Mouse (Mus musculus) thymus, adult 2 months (tissue): ENCODE measurements at regions not wholly inside any gene's neighbourhood (a gene's known extent, or its start where the extent isn't known, plus 50 kb on each side); places are given as distances from the start of the nearest gene placed in this dataset.

Experiments used
- DNase-seq: peaks from one replicate; pipeline ENCODE4 v3.0.0; 2021
- H3K27ac ChIP-seq: fragments of 200-500 bp; 2 replicates; pipeline ENCODE4 v1.5.1; 2012; ENCODE audit warnings: low read length, control low read depth; ENCODE audit not compliant: control insufficient read depth, insufficient read depth
- H3K27me3 ChIP-seq: fragments of 200-500 bp; 2 replicates; pipeline ENCODE4 v1.6.1; 2012; ENCODE audit warnings: mild to moderate bottlenecking, low read length, moderate library complexity, mixed read lengths; ENCODE audit not compliant: control insufficient read depth, insufficient read depth
- H3K36me3 ChIP-seq: fragments of 200-500 bp; 2 replicates; pipeline ENCODE4 v1.6.1; 2012; ENCODE audit warnings: mild to moderate bottlenecking, low read length, moderate library complexity; ENCODE audit not compliant: control insufficient read depth, insufficient read depth
- H3K4me1 ChIP-seq: fragments of 200-500 bp; replicated peaks from 2 replicates; pipeline ENCODE4 v1.6.1; 2012; ENCODE audit warnings: low read length; ENCODE audit not compliant: control insufficient read depth, insufficient read depth
- H3K4me3 ChIP-seq: fragments of 200-500 bp; 2 replicates; pipeline ENCODE4 v1.5.1; 2012; ENCODE audit warnings: mild to moderate bottlenecking, low read length, control low read depth, moderate library complexity; ENCODE audit not compliant: control insufficient read depth, insufficient read depth
- CTCF ChIP-seq: fragments of 200-500 bp; IDR thresholded peaks from 2 replicates; pipeline ENCODE4 v1.5.1; 2012; ENCODE audit warnings: mild to moderate bottlenecking, control low read depth, low read length, moderate library complexity, borderline replicate concordance; ENCODE audit not compliant: control insufficient read depth, poor library complexity, insufficient read depth; ENCODE audit errors: extremely low read depth
- POLR2A ChIP-seq: fragments of 200-500 bp; IDR thresholded peaks from 2 replicates; pipeline ENCODE4 v1.6.1; 2012; ENCODE audit warnings: mild to moderate bottlenecking, low read length, control low read depth, moderate library complexity; ENCODE audit not compliant: control insufficient read depth, poor library complexity, insufficient read depth; ENCODE audit errors: extremely low read depth
- WGBS: fragments of 180-500 bp; shearing (Covaris S2); methylation state at CpG from one replicate; pipeline ENCODE4 v1.1.7; 2018; 5-methylcytosine and 5-hydroxymethylcytosine counted together

DNA sequence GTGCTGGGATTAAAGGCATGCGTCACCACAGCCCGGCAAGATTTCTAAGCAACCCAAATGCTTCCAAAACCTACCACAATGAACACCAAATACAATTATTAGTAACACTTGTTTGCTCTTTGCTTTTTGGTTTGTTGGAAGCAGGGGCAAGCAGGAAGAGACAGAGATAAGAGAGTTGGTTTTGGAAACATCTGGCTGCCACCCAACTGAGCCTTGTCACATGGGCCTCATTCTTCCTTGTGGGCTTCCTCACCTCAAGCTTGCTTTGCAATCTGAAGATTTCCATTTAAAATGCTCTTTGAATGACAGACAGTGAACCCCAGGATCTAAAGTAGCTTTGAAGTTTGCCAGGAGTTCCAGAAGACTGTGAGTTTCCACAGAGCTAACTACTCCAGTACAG, 60.6 kb upstream of the Tle4 start:
- no peaks in the 10 kb centered on the region for H3K27me3 ChIP-seq
- H3K27ac ChIP-seq = no peak overlapping the region
- WGBS = 38% methylated on average over 2 of the region's 2 CpGs
- no peaks in the 10 kb centered on the region for H3K36me3 ChIP-seq
- no peaks in the 10 kb centered on the region; the same call in 1 of the 2 replicates for H3K4me1 ChIP-seq
- no peak for TF ChIP-seq POLR2A
- H3K4me3 ChIP-seq = no peak overlapping the region
- no peak for DNase-seq

DNA sequence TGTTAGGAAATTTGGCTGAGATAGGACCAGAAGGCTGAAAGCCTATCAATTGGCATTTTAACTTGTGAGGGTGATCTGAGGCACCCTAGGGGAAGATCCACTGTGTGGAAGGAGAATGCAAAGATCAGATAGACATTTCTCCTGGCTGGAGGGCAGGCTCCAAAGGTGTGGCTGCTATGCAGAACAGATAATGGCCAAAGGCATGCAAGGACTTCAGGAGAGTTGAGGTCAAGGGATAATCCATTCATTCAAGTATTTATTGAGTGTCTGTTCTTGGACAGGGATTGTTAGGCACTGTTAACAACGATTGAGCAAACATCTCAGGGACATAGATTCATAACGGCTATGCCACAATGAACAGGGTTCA, 58.2 kb upstream of the Tle4 start:
- Histone ChIP-seq H3K4me3 (no peak overlapping the region), H3K27ac (no peak overlapping the region), H3K4me1 (no peaks in the 10 kb centered on the region; the same call in 1 of the 2 replicates), H3K27me3 (no peaks in the 10 kb centered on the region), H3K36me3 (no peaks in the 10 kb centered on the region)
- 94% methylated on average over 2 of the region's 2 CpGs for WGBS
- no peak for DNase-seq
- TF ChIP-seq CTCF = no peak
- no peak for TF ChIP-seq POLR2A

DNA sequence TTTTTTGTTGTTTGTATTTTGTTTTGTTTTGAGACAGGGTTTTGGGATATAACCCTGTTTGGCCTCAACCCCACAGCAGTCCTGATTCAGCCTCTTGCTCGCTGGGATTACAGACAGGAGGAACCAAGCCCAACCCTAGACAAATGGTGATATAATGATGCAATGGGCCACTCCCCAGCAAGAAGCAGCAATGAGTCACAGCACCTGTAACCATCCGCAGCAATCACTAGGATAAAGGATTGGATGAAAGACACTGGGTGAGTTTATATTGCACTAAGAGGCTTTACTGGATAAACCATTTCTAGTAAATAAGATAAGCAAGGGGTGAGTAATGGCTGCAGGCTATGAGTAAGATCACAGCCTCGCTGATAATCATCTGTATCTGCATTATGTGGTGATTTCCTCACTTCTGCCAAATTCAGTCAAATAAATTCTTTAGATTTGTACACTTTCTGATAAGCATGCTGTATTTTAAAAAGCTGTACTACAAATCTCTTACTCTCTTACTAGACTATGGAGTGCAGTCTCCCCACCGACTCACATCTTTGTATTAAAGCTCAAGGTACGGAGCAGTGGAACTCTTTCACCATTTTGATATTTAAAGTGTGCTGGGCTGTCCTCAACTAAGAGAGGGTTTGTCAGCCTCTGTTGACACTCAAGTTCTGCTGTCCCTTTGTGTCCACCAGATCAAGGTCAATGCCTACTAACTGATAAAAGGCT, 57.6 kb upstream of the Tle4 start:
- Histone ChIP-seq H3K4me3 (no peak overlapping the region), H3K27me3 (no peaks in the 10 kb centered on the region), H3K27ac (no peak overlapping the region), H3K4me1 (no peaks in the 10 kb centered on the region; the same call in 1 of the 2 replicates), H3K36me3 (no peaks in the 10 kb centered on the region)
- WGBS = 91% methylated on average over 5 of the region's 5 CpGs
- TF ChIP-seq CTCF (no peak), POLR2A (no peak)
- DNase-seq = no peak
